Mouse (Mus musculus) liver, embryonic 16.5 days (tissue): ENCODE results near the gene Spryd7. TPM values are rescaled to one million over a fixed set of nuclear protein-coding genes. Genes with fewer than 3 reads are reported as not detected.
A peak's percentile ranks its signal among the peaks of the same experiment; 100 is the strongest.
"Not testable (repeated sequence)": the region's sequence is repeated elsewhere in the genome, so short reads cannot be mapped to it uniquely, and the experiment has no call there.

Experiments used
- ATAC-seq: fragments of 200-750 bp; cut with Nextera tagmentation; 2 replicates; pipeline ENCODE4 v1.8.0; 2017; ENCODE audit warnings: low read depth, mild to moderate bottlenecking, moderate number of reproducible peaks, moderate library complexity
- H3K27ac ChIP-seq: fragments of 300-500 bp; sonication (generic); 2 replicates; pipeline ENCODE4 v1.5.1; 2014; ENCODE audit warnings: mild to moderate bottlenecking, low read length
- H3K27me3 ChIP-seq: fragments of 300-500 bp; sonication (generic); 2 replicates; pipeline ENCODE4 v1.6.1; 2014; ENCODE audit warnings: low read depth, low read length, mixed read lengths; ENCODE audit not compliant: control insufficient read depth, insufficient read depth
- H3K36me3 ChIP-seq: fragments of 300-500 bp; sonication (generic); 2 replicates; pipeline ENCODE4 v1.6.1; 2014; ENCODE audit warnings: mild to moderate bottlenecking; ENCODE audit not compliant: control insufficient read depth, insufficient read depth
- H3K4me1 ChIP-seq: fragments of 300-500 bp; sonication (generic); 2 replicates; pipeline ENCODE4 v1.6.1; 2014; ENCODE audit warnings: low read depth, low read length, mixed read lengths; ENCODE audit not compliant: control insufficient read depth
- H3K4me2 ChIP-seq: fragments of 300-500 bp; sonication (generic); 2 replicates; pipeline ENCODE4 v1.6.1; 2014; ENCODE audit warnings: low read depth, low read length, mixed read lengths
- H3K4me3 ChIP-seq: fragments of 300-500 bp; sonication (generic); 2 replicates; pipeline ENCODE4 v1.5.1; 2014; ENCODE audit warnings: low read depth, mild to moderate bottlenecking, low read length
- H3K9ac ChIP-seq: fragments of 300-500 bp; sonication (generic); 2 replicates; pipeline ENCODE4 v1.6.1; 2014; ENCODE audit warnings: low read depth, low read length
- H3K9me3 ChIP-seq: fragments of 300-500 bp; sonication (generic); replicated peaks from 2 replicates; pipeline ENCODE4 v1.6.1; 2016; ENCODE audit warnings: low read length; ENCODE audit not compliant: control insufficient read depth
- WGBS: fragments of 180-500 bp; shearing (Covaris S2); extraction: QIAGEN DNeasy Blood & Tissue Kit; methylation state at CpG from one replicate; pipeline ENCODE4 v1.1.7; 2014; ENCODE audit not compliant: insufficient replicate concordance; 5-methylcytosine and 5-hydroxymethylcytosine counted together
- polyA plus RNA-seq: library from polyadenylated mRNA; unstranded; fragments of >200 nt; fragmentation: Nextera tagmentation; extraction: Ambion mirVana; gene quantifications from 2 replicates; pipeline ENCODE4 v1.2.1, GENCODE M21; 2015

Spryd7 gene
- polyA plus RNA-seq, 1 experiment from 2014 or later = 5.0 TPM

DNA sequence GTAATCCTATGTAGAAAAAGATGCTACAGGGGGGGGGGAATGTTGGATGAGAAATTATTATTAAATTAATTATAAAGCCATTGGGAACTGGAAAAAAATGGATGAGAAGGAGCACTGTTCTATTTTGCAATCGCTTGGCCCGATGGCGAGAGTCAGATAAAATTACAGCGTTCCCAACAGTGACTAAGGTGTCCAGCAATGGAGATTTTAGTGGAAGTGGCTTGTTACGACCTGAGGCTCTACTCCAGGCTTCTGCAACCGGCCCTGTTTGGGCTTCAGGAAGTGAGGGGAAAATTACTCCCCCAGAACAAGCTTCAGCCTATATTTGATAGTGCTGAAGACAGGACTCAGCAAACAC lies 776 bp downstream of the Spryd7 start:
- Histone ChIP-seq H3K4me3 (peak overlapping the region; percentile 86), H3K27me3 (no peaks in the 10 kb centered on the region), H3K36me3 (no peaks in the 10 kb centered on the region), H3K9me3 (no peaks in the 10 kb centered on the region), H3K27ac (no peak overlapping the region; the same call in 1 of the 2 replicates), H3K4me1 (peaks cover 7% of the 10 kb centered on the region), H3K4me2 (peak overlapping the region; percentile 99), H3K9ac (peak overlapping the region; percentile 86)
- no peak for ATAC-seq
- WGBS = 2% methylated on average over 6 of the region's 6 CpGs

- WGBS = 70% methylated on average over 1 of the region's 1 CpGs
- Histone ChIP-seq H3K9ac (no peak overlapping the region), H3K4me3 (no peak overlapping the region), H3K9me3 (no peaks in the 10 kb centered on the region), H3K27ac (no peak overlapping the region), H3K4me2 (no peak overlapping the region), H3K27me3 (no peaks in the 10 kb centered on the region), H3K36me3 (no peaks in the 10 kb centered on the region), H3K4me1 (no peaks in the 10 kb centered on the region)
- ATAC-seq = no peak
Measured at GRCm38 (mm10) chr14:61548614-61549013, 8.1 kb downstream of the Spryd7 start.

GRCm38 (mm10) chr14:61537772-61538171 lies 18.9 kb downstream of the Spryd7 start:
- not testable (repeated sequence) for H3K4me2 ChIP-seq, ATAC-seq, H3K4me1 ChIP-seq, H3K27ac ChIP-seq, H3K36me3 ChIP-seq, H3K9me3 ChIP-seq, H3K9ac ChIP-seq, H3K27me3 ChIP-seq, H3K4me3 ChIP-seq
- WGBS = 78% methylated on average over 7 of the region's 11 CpGs

DNA sequence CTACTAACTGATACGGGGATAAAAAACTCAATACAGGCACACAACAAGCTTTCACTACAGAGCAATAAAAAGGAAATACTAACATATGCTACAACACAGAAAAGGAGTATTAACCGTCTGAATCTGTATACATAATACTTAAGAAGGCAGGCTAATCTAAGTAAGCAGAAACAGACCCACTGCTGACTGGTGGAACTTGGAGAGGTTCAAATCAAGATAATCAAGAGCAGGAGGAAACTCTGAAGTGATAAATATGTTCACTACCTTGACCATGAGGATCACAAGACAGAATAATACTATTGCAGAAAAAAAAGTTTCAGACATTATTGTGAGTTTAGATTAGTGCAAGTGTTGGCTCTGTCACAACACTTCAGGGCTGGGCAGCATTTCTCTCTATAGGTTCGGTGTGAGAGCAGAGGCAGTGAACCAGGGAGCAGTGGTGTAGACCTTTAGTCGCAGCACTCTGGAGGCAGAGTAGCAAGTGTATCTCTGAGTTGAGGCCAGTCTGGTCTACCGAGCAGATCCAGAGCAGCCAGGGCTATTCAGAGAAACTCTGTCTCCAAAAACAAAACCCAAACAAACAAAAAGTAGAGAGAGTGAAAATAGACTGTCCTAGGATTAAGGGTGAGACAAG lies 19.9 kb downstream of the Spryd7 start:
- Histone ChIP-seq H3K36me3 (no peaks in the 10 kb centered on the region), H3K27ac (no peak overlapping the region)
- 70% methylated on average over 5 of the region's 5 CpGs for WGBS

GRCm38 (mm10) chr14:61535811-61536210 lies 20.9 kb downstream of the Spryd7 start:
- H3K4me3 ChIP-seq = no peak overlapping the region
- no peak for ATAC-seq
- no peak overlapping the region for H3K9ac ChIP-seq
- H3K27me3 ChIP-seq = no peaks in the 10 kb centered on the region
- H3K4me1 ChIP-seq = no peaks in the 10 kb centered on the region
- H3K27ac ChIP-seq = no peak overlapping the region
- no peaks in the 10 kb centered on the region for H3K36me3 ChIP-seq
- 62% methylated on average over 3 of the region's 3 CpGs for WGBS
- H3K9me3 ChIP-seq = no peaks in the 10 kb centered on the region
- H3K4me2 ChIP-seq = no peak overlapping the region

More for the DNA sequence above, 19.9 kb downstream of the Spryd7 start:
- Histone ChIP-seq H3K4me1 (no peaks in the 10 kb centered on the region), H3K9ac (no peak overlapping the region), H3K9me3 (no peaks in the 10 kb centered on the region), H3K27me3 (no peaks in the 10 kb centered on the region), H3K4me2 (no peak overlapping the region), H3K4me3 (no peak overlapping the region)
- ATAC-seq = no peak

- no peak for ATAC-seq
- Histone ChIP-seq H3K36me3 (no peaks in the 10 kb centered on the region), H3K27me3 (no peaks in the 10 kb centered on the region), H3K27ac (no peak overlapping the region), H3K9ac (no peak overlapping the region), H3K4me2 (no peak overlapping the region), H3K4me1 (no peaks in the 10 kb centered on the region), H3K4me3 (no peak overlapping the region), H3K9me3 (no peaks in the 10 kb centered on the region)
Measured at GRCm38 (mm10) chr14:61530966-61531365, 25.7 kb downstream of the Spryd7 start.

GRCm38 (mm10) chr14:61530396-61530795 lies 26.3 kb downstream of the Spryd7 start:
- H3K4me1 ChIP-seq = no peaks in the 10 kb centered on the region
- WGBS = 78% methylated on average over 2 of the region's 2 CpGs
- H3K9ac ChIP-seq = no peak overlapping the region
- no peaks in the 10 kb centered on the region for H3K36me3 ChIP-seq
- no peak overlapping the region for H3K4me3 ChIP-seq
- no peak overlapping the region for H3K27ac ChIP-seq
- no peaks in the 10 kb centered on the region for H3K27me3 ChIP-seq
- ATAC-seq = no peak
- no peaks in the 10 kb centered on the region for H3K9me3 ChIP-seq
- H3K4me2 ChIP-seq = no peak overlapping the region

DNA sequence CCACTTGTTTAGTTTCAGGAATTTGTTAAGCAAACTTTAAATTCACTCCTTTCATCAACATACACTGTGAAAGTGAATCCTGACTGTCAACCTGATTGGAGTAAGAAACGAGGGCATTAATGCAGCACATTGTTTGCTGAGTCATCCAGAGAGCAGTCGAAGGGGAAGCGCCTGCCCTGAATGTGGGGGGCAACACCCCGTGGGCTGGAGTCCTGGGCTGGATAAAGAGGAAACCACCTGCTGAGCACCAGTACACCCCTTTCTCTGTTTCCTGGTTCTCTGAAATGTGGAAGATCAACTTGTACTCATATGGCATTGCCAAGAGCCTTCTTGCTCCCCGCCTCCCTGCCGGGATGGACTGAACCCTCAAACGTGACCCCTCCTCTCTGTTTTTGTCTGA lies 27.2 kb downstream of the Spryd7 start:
- Histone ChIP-seq H3K9ac (no peak overlapping the region), H3K4me1 (no peaks in the 10 kb centered on the region), H3K9me3 (no peaks in the 10 kb centered on the region), H3K27ac (no peak overlapping the region), H3K36me3 (no peaks in the 10 kb centered on the region), H3K4me2 (no peak overlapping the region), H3K4me3 (no peak overlapping the region), H3K27me3 (no peaks in the 10 kb centered on the region)
- WGBS = 25% methylated on average over 7 of the region's 7 CpGs
- ATAC-seq = no peak

DNA sequence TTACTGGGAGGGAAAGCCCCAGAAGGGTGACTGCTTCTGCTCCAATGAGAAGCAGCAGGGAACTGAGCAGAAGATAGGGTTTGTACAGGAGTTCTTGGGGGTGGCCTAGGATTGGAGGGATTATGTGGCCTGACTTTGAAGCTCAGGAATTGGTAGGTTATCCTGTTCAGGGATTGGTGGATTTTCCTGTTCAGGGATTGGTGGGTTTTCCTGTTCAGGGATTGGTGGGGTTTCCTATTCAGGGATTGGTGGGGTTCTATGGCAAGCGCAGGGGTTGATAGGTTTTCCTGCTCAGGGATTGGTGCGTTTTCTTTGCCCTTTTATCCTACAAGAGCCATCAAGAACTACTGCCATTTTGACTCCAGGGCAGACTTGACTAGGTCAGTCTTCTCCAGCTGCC lies 30.7 kb downstream of the Spryd7 start:
- H3K4me3 ChIP-seq = no peak overlapping the region
- H3K27me3 ChIP-seq = no peaks in the 10 kb centered on the region
- H3K9ac ChIP-seq = no peak overlapping the region
- no peaks in the 10 kb centered on the region for H3K9me3 ChIP-seq
- no peak overlapping the region for H3K27ac ChIP-seq
- H3K4me2 ChIP-seq = no peak overlapping the region
- no peak for ATAC-seq
- WGBS = 67% methylated on average over 2 of the region's 2 CpGs
- no peaks in the 10 kb centered on the region for H3K36me3 ChIP-seq
- no peaks in the 10 kb centered on the region for H3K4me1 ChIP-seq
